Mouse (Mus musculus) left cerebral cortex, adult 8-10 months (tissue): ENCODE results near the gene Rilpl1. TPM values are rescaled to one million over a fixed set of nuclear protein-coding genes. Genes with fewer than 3 reads are reported as not detected.
"Not testable (repeated sequence)": the region's sequence is repeated elsewhere in the genome, so short reads cannot be mapped to it uniquely, and the experiment has no call there.

Experiments
- DNase-seq, 2 experiments: peaks; one replicate each; pipeline ENCODE4 v3.0.0; 2022; ENCODE audit warnings: low spot score in 2 of 2
- total RNA-seq, 4 experiments: library from RNA; stranded (reverse); gene quantifications; 2 replicates each; pipeline ENCODE4 v1.2.4; 2022

The Rilpl1 gene
- 10 to 100 TPM; 51.6 to 69.0 (median 61.8) TPM for total RNA-seq

GRCm38 (mm10) chr5:124530655-124531582 is at the start of gene Rilpl1:
Gene Rilpl1, minus strand, starts transcription at chr5:124531391.
- DNase-seq: peak; percentile 53 to 68

GRCm38 (mm10) chr5:124578633-124579317 is 47.6 kb upstream of the Rilpl1 start, which contains the start of the genes Eif2b1 and Gtf2h3:
Gene Eif2b1, minus strand, starts transcription at chr5:124579131.
Gene Gtf2h3, plus strand, starts transcription at chr5:124579140.
- peak; percentile 87 to 91 for DNase-seq

- no peak for DNase-seq
These were observed 44.3 kb upstream of the Rilpl1 start for GRCm38 (mm10) chr5:124575467-124575866.

- peak in 1 of 2 experiments; percentile 80 for DNase-seq
These were observed 39.9 kb upstream of the Rilpl1 start for GRCm38 (mm10) chr5:124571068-124571467.

GRCm38 (mm10) chr5:124555145-124555544 is 24.0 kb upstream of the Rilpl1 start:
- DNase-seq: no peak

GRCm38 (mm10) chr5:124553607-124554006 is 22.4 kb upstream of the Rilpl1 start:
- no peak for DNase-seq

- DNase-seq: peak; percentile 84 to 88
These were observed 21.5 kb upstream of the Rilpl1 start, which contains the start of gene Ddx55 for GRCm38 (mm10) chr5:124552558-124553307. Gene Ddx55, plus strand, starts transcription at chr5:124552864.

- no peak for DNase-seq
These were observed 20.9 kb upstream of the Rilpl1 start for GRCm38 (mm10) chr5:124552094-124552472.

GRCm38 (mm10) chr5:124551349-124552093 is 20.3 kb upstream of the Rilpl1 start:
- not testable (repeated sequence) for DNase-seq

GRCm38 (mm10) chr5:124550737-124551136 is 19.5 kb upstream of the Rilpl1 start:
- not testable (repeated sequence) for DNase-seq

- DNase-seq: no peak
These were observed 10.4 kb upstream of the Rilpl1 start for GRCm38 (mm10) chr5:124541602-124541973.

- no peak for DNase-seq
These were observed 9.9 kb upstream of the Rilpl1 start for GRCm38 (mm10) chr5:124540905-124541601.

- peak; percentile 93 to 97 for DNase-seq
These were observed 9.2 kb upstream of the Rilpl1 start, which contains the start of gene Tmed2 for GRCm38 (mm10) chr5:124540383-124540786. Gene Tmed2, plus strand, starts transcription at chr5:124540695.

- no peak for DNase-seq
These were observed 8.7 kb upstream of the Rilpl1 start for GRCm38 (mm10) chr5:124539905-124540304.

GRCm38 (mm10) chr5:124538813-124539792 is 7.9 kb upstream of the Rilpl1 start:
- DNase-seq: peak in 1 of 2 experiments; percentile 59

GRCm38 (mm10) chr5:124536776-124537175 is 5.6 kb upstream of the Rilpl1 start:
- no peak for DNase-seq

GRCm38 (mm10) chr5:124535016-124535415 is 3.8 kb upstream of the Rilpl1 start:
- no peak for DNase-seq

- no peak for DNase-seq
These were observed 1.3 kb upstream of the Rilpl1 start for GRCm38 (mm10) chr5:124532451-124532850.

- DNase-seq: no peak
These were observed 366 bp upstream of the Rilpl1 start for GRCm38 (mm10) chr5:124531583-124531930.
